Mouse (Mus musculus): ENCODE results near the gene Mmd. TPM values are rescaled to one million over a fixed set of nuclear protein-coding genes. Genes with fewer than 3 reads are reported as not detected.

Gene Mmd
- polyA plus RNA-seq, 1 experiment from 2014 or later, result 12.0 TPM

GRCm38 (mm10) chr11:90250730-90251129 is 1.5 kb downstream of the Mmd start:
- Histone ChIP-seq H3K4me1 (peaks cover 44% of the 10 kb centered on the region), H3K27me3 (replicated peaks) (no peaks in the 10 kb centered on the region), H3K9ac (peak overlapping the region; percentile 84; the same call in 1 of the 2 replicates), H3K4me3 (peak overlapping the region; percentile 82), H3K9me3 (replicated peaks) (no peaks in the 10 kb centered on the region), H3K36me3 (no peaks in the 10 kb centered on the region), H3K4me2 (peak overlapping the region; percentile 92), H3K27ac (no peak overlapping the region)
- 31% methylated on average over 7 of the region's 7 CpGs for WGBS (ENCODE audit: insufficient replicate concordance)
- ATAC-seq, result no peak

- H3K36me3 ChIP-seq, result no peaks in the 10 kb centered on the region
- H3K9me3 ChIP-seq (replicated peaks), result no peaks in the 10 kb centered on the region
- ATAC-seq, result no peak
- H3K9ac ChIP-seq, result no peak overlapping the region; the same call in 1 of the 2 replicates
- no peak overlapping the region for H3K27ac ChIP-seq
- peak overlapping the region; percentile 16; the same call in 1 of the 2 replicates for H3K4me2 ChIP-seq
- no peak overlapping the region for H3K4me3 ChIP-seq
- H3K27me3 ChIP-seq (replicated peaks), result no peaks in the 10 kb centered on the region
- H3K4me1 ChIP-seq, result peaks cover 51% of the 10 kb centered on the region
- WGBS (ENCODE audit: insufficient replicate concordance), result 17% methylated on average over 2 of the region's 2 CpGs
These were observed 2.7 kb downstream of the Mmd start for GRCm38 (mm10) chr11:90251923-90252322.

GRCm38 (mm10) chr11:90252366-90252765 is 3.1 kb downstream of the Mmd start:
- Histone ChIP-seq H3K4me3 (no peak overlapping the region), H3K4me2 (no peak overlapping the region), H3K9ac (no peak overlapping the region), H3K4me1 (peaks cover 55% of the 10 kb centered on the region), H3K9me3 (replicated peaks) (no peaks in the 10 kb centered on the region), H3K27ac (no peak overlapping the region), H3K36me3 (no peaks in the 10 kb centered on the region; the same call in 1 of the 2 replicates), H3K27me3 (replicated peaks) (no peaks in the 10 kb centered on the region)
- no peak for ATAC-seq
- 72% methylated on average over 8 of the region's 8 CpGs for WGBS (ENCODE audit: insufficient replicate concordance)

GRCm38 (mm10) chr11:90254536-90254935 is 5.3 kb downstream of the Mmd start:
- H3K36me3 ChIP-seq, result peaks cover 2% of the 10 kb centered on the region; the same call in 1 of the 2 replicates
- no peak overlapping the region for H3K27ac ChIP-seq
- H3K27me3 ChIP-seq (replicated peaks), result no peaks in the 10 kb centered on the region
- H3K4me1 ChIP-seq, result peaks cover 59% of the 10 kb centered on the region
- ATAC-seq, result no peak
- H3K9ac ChIP-seq, result no peak overlapping the region
- H3K4me2 ChIP-seq, result no peak overlapping the region
- H3K4me3 ChIP-seq, result no peak overlapping the region
- 68% methylated on average over 3 of the region's 3 CpGs for WGBS (ENCODE audit: insufficient replicate concordance)
- no peaks in the 10 kb centered on the region for H3K9me3 ChIP-seq (replicated peaks)

- Histone ChIP-seq H3K27me3 (replicated peaks) (no peaks in the 10 kb centered on the region), H3K9me3 (replicated peaks) (no peaks in the 10 kb centered on the region), H3K4me2 (no peak overlapping the region), H3K4me3 (no peak overlapping the region), H3K4me1 (peaks cover 56% of the 10 kb centered on the region), H3K36me3 (peaks cover 12% of the 10 kb centered on the region), H3K27ac (no peak overlapping the region), H3K9ac (no peak overlapping the region)
- WGBS (ENCODE audit: insufficient replicate concordance), result 63% methylated on average over 6 of the region's 6 CpGs
- ATAC-seq, result no peak
These were observed 6.4 kb downstream of the Mmd start for GRCm38 (mm10) chr11:90255687-90256086.

GRCm38 (mm10) chr11:90256833-90257525 is 7.7 kb downstream of the Mmd start:
- Histone ChIP-seq H3K4me1 (peaks cover 44% of the 10 kb centered on the region), H3K9me3 (replicated peaks) (no peaks in the 10 kb centered on the region), H3K4me2 (no peak overlapping the region), H3K27me3 (replicated peaks) (no peaks in the 10 kb centered on the region), H3K9ac (no peak overlapping the region), H3K36me3 (peaks cover 25% of the 10 kb centered on the region), H3K27ac (no peak overlapping the region), H3K4me3 (no peak overlapping the region)
- ATAC-seq, result no peak
- 69% methylated on average over 16 of the region's 16 CpGs for WGBS (ENCODE audit: insufficient replicate concordance)

- H3K27ac ChIP-seq, result no peak overlapping the region
- H3K4me1 ChIP-seq, result peaks cover 38% of the 10 kb centered on the region
- H3K4me3 ChIP-seq, result no peak overlapping the region
- no peaks in the 10 kb centered on the region for H3K9me3 ChIP-seq (replicated peaks)
- peaks cover 39% of the 10 kb centered on the region for H3K36me3 ChIP-seq
- no peak overlapping the region for H3K4me2 ChIP-seq
- H3K27me3 ChIP-seq (replicated peaks), result no peaks in the 10 kb centered on the region
- 54% methylated on average over 10 of the region's 10 CpGs for WGBS (ENCODE audit: insufficient replicate concordance)
- H3K9ac ChIP-seq, result no peak overlapping the region
- ATAC-seq, result no peak
These were observed 9.2 kb downstream of the Mmd start for GRCm38 (mm10) chr11:90258321-90258927.

- Histone ChIP-seq H3K4me2 (no peak overlapping the region), H3K36me3 (peaks cover 40% of the 10 kb centered on the region), H3K9ac (no peak overlapping the region), H3K27ac (no peak overlapping the region), H3K4me3 (no peak overlapping the region), H3K27me3 (replicated peaks) (no peaks in the 10 kb centered on the region), H3K4me1 (peaks cover 38% of the 10 kb centered on the region), H3K9me3 (replicated peaks) (no peaks in the 10 kb centered on the region)
- 58% methylated on average over 4 of the region's 4 CpGs for WGBS (ENCODE audit: insufficient replicate concordance)
- ATAC-seq, result peak; percentile 30; the same call in 1 of the 2 replicates
These were observed 9.8 kb downstream of the Mmd start for GRCm38 (mm10) chr11:90259071-90259470.

- Histone ChIP-seq H3K4me1 (peaks cover 38% of the 10 kb centered on the region), H3K9me3 (replicated peaks) (no peaks in the 10 kb centered on the region), H3K4me3 (no peak overlapping the region), H3K27me3 (replicated peaks) (no peaks in the 10 kb centered on the region), H3K27ac (no peak overlapping the region), H3K4me2 (no peak overlapping the region), H3K36me3 (peaks cover 40% of the 10 kb centered on the region), H3K9ac (no peak overlapping the region)
- peak; percentile 42; the same call in 1 of the 2 replicates for ATAC-seq
- 41% methylated on average over 9 of the region's 9 CpGs for whole genome bisulfite sequencing (ENCODE audit: insufficient replicate concordance)
These were observed 10.6 kb downstream of the Mmd start for GRCm38 (mm10) chr11:90259826-90260225.

GRCm38 (mm10) chr11:90264180-90264579 is 14.9 kb downstream of the Mmd start:
- H3K36me3 ChIP-seq, result peaks cover 50% of the 10 kb centered on the region
- no peak for ATAC-seq
- 65% methylated on average over 11 of the region's 11 CpGs for WGBS (ENCODE audit: insufficient replicate concordance)

GRCm38 (mm10) chr11:90265581-90265980 is 16.3 kb downstream of the Mmd start:
- WGBS (ENCODE audit: insufficient replicate concordance), result 73% methylated on average over 7 of the region's 7 CpGs
- peaks cover 44% of the 10 kb centered on the region for H3K36me3 ChIP-seq

More at GRCm38 (mm10) chr11:90264180-90264579, 14.9 kb downstream of the Mmd start:
- Histone ChIP-seq H3K9ac (no peak overlapping the region), H3K4me2 (no peak overlapping the region), H3K4me3 (no peak overlapping the region), H3K27me3 (replicated peaks) (no peaks in the 10 kb centered on the region), H3K4me1 (peaks cover 9% of the 10 kb centered on the region), H3K27ac (no peak overlapping the region), H3K9me3 (replicated peaks) (no peaks in the 10 kb centered on the region)

GRCm38 (mm10) chr11:90268934-90269333 is 19.7 kb downstream of the Mmd start:
- Histone ChIP-seq H3K36me3 (peaks cover 27% of the 10 kb centered on the region), H3K9me3 (replicated peaks) (no peaks in the 10 kb centered on the region), H3K9ac (no peak overlapping the region), H3K27me3 (replicated peaks) (no peaks in the 10 kb centered on the region), H3K4me2 (no peak overlapping the region), H3K4me3 (no peak overlapping the region), H3K4me1 (no peaks in the 10 kb centered on the region), H3K27ac (no peak overlapping the region)
- 79% methylated on average over 5 of the region's 5 CpGs for WGBS (ENCODE audit: insufficient replicate concordance)
- ATAC-seq, result no peak

More at GRCm38 (mm10) chr11:90265581-90265980, 16.3 kb downstream of the Mmd start:
- H3K4me1 ChIP-seq, result no peaks in the 10 kb centered on the region
- no peak overlapping the region for H3K4me2 ChIP-seq
- H3K27ac ChIP-seq, result no peak overlapping the region
- no peaks in the 10 kb centered on the region for H3K9me3 ChIP-seq (replicated peaks)
- no peak overlapping the region for H3K4me3 ChIP-seq
- no peak overlapping the region for H3K9ac ChIP-seq
- ATAC-seq, result no peak
- H3K27me3 ChIP-seq (replicated peaks), result no peaks in the 10 kb centered on the region
